20 mouse cellular contexts compared by ENCODE assay signal in the genomic region with DNA sequence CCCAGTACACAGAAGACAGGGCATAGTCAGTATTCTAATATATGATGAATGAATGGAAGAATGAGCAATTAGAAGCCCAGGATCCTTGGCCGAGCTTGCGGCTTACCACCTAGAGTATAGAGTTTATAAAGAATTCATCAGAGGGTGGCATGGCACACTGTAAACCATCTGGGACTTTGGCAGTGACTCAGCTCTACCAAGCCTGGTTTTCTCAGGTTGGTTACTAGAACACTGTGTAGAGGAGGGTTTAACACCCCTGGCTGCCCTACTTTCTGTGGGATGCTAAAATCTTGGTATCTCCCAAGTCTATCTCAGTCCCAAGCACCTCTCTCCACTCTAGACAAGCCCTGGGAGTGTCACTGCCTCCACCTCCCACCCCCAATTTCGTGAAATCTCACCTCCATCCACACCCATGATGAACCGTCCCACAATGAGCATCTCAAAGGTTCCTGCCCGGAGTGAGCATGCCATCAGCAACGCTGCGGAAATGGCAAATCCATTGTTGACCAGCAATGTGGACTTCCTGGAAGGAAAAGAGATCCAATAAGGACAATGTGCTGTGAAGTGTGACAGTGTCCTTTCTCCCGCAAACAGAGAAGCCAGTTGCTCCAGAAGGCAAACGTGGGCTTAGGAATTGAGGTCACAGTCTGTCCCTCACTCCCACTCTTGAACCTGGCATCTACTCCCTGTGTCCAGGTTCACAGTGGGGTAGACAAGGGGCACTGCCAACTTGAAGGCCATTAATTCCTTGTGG.
DNase-seq lines count a peak whose midpoint lies in the region; ATAC-seq and TF ChIP-seq lines count a peak whose summit lies in the region.
"Had no signal": no experiment of that assay in that cellular context is flagged by ENCODE, and none has a peak within 500 bp of the region (broad histone marks: within the 10 kb centered on the region; RNA-seq: fewer than 3 reads in every experiment).

No protein-coding gene starts in this region.

- TF ChIP-seq CTCF in forebrain, postnatal 0 days (IDR thresholded peaks at IDR 0.05; ENCODE audit: low read depth), result no peak

- no peaks in the 10 kb centered on the region for H3K27me3 ChIP-seq in forebrain, embryonic 13.5 days
- no peaks in the 10 kb centered on the region for H3K27me3 ChIP-seq in forebrain, postnatal 0 days (ENCODE audit: insufficient read depth, low read length)
- no peaks in the 10 kb centered on the region for H3K27me3 ChIP-seq in forebrain, embryonic 15.5 days
- H3K27me3 ChIP-seq: hindbrain, embryonic 13.5 days; limb, embryonic 15.5 days; liver, embryonic 15.5 days; midbrain, embryonic 12.5 days; neural tube, embryonic 13.5 days had no signal

- no peaks in the 10 kb centered on the region; the same call in 1 of the 2 replicates for H3K4me1 ChIP-seq in forebrain, embryonic 13.5 days
- H3K4me1 ChIP-seq in forebrain, postnatal 0 days (ENCODE audit: insufficient read depth), result no peaks in the 10 kb centered on the region
- H3K4me1 ChIP-seq in forebrain, embryonic 15.5 days, result no peaks in the 10 kb centered on the region
- H3K4me1 ChIP-seq: hindbrain, embryonic 13.5 days; liver, embryonic 15.5 days; midbrain, embryonic 12.5 days had no signal

- H3K9me3 ChIP-seq in forebrain, embryonic 13.5 days (replicated peaks), result no peaks in the 10 kb centered on the region
- no peaks in the 10 kb centered on the region for H3K9me3 ChIP-seq in forebrain, postnatal 0 days (ENCODE audit: low read length)
- H3K9me3 ChIP-seq in forebrain, embryonic 15.5 days, result no peaks in the 10 kb centered on the region
- H3K9me3 ChIP-seq: limb, embryonic 15.5 days; midbrain, embryonic 12.5 days; neural tube, embryonic 13.5 days had no signal

- 87% methylated on average over 9 of the region's 9 CpGs for whole genome bisulfite sequencing in forebrain, embryonic 13.5 days
- WGBS in forebrain, postnatal 0 days, result 84% methylated on average over 9 of the region's 9 CpGs
- WGBS in forebrain, embryonic 15.5 days, result 81% methylated on average over 9 of the region's 9 CpGs

- no peak for DNase-seq in forebrain, postnatal 0 days
- peak; percentile 77 for DNase-seq in right cerebral cortex, adult 18-20 months
- DNase-seq in right cerebral cortex, postnatal 14 days, result no peak
- peak; percentile 61 to 66 for DNase-seq in cerebellum, postnatal 14 days
- peak; percentile 26 to 50 for DNase-seq in right cerebral cortex, postnatal 36 days (ENCODE audit: low spot score in 2 of 2)
- no peak for DNase-seq in natural killer cell, adult 2 months (ENCODE audit: low spot score in 2 of 2)
- DNase-seq: adrenal gland, postnatal 36 days; embryo, embryonic 11 days; heart, postnatal 10 days; kidney, adult 9 months; layer of hippocampus, adult 9-11 months; thymus, postnatal 14 days had no signal

- no peak overlapping the region for H3K4me2 ChIP-seq in forebrain, embryonic 13.5 days
- H3K4me2 ChIP-seq in forebrain, postnatal 0 days (ENCODE audit: low read depth), result no peak overlapping the region
- no peak overlapping the region for H3K4me2 ChIP-seq in forebrain, embryonic 15.5 days (replicated peaks)
- H3K4me2 ChIP-seq: heart, embryonic 11.5 days; hindbrain, embryonic 13.5 days; limb, embryonic 15.5 days; liver, embryonic 15.5 days; midbrain, embryonic 12.5 days; neural tube, embryonic 13.5 days had no signal

- no peak overlapping the region for H3K9ac ChIP-seq in forebrain, embryonic 13.5 days
- H3K9ac ChIP-seq in forebrain, postnatal 0 days, result no peak overlapping the region
- no peak overlapping the region for H3K9ac ChIP-seq in forebrain, embryonic 15.5 days (replicated peaks)
- H3K9ac ChIP-seq: hindbrain, embryonic 13.5 days; limb, embryonic 15.5 days; liver, embryonic 15.5 days; midbrain, embryonic 12.5 days; neural tube, embryonic 13.5 days had no signal

- H3K36me3 ChIP-seq in forebrain, embryonic 13.5 days (ENCODE audit: poor library complexity, severe bottlenecking), result no peaks in the 10 kb centered on the region
- H3K36me3 ChIP-seq in forebrain, postnatal 0 days (ENCODE audit: insufficient read depth), result no peaks in the 10 kb centered on the region
- H3K36me3 ChIP-seq in forebrain, embryonic 15.5 days, result no peaks in the 10 kb centered on the region
- H3K36me3 ChIP-seq: hindbrain, embryonic 13.5 days; limb, embryonic 15.5 days; midbrain, embryonic 12.5 days; neural tube, embryonic 13.5 days had no signal

- ATAC-seq in forebrain, embryonic 13.5 days, result 0 out of 2 replicates have a peak, but pooled peaks have one; percentile 21
- ATAC-seq in forebrain, postnatal 0 days, result no peak
- ATAC-seq in forebrain, embryonic 15.5 days (replicated peaks), result no peak

- no peak overlapping the region for H3K27ac ChIP-seq in forebrain, embryonic 13.5 days
- H3K27ac ChIP-seq in forebrain, postnatal 0 days (ENCODE audit: low read depth, low read length), result no peak overlapping the region
- no peak overlapping the region for H3K27ac ChIP-seq in forebrain, embryonic 15.5 days (replicated peaks)
- H3K27ac ChIP-seq: hindbrain, embryonic 13.5 days; limb, embryonic 15.5 days; liver, embryonic 15.5 days; midbrain, embryonic 12.5 days; neural tube, embryonic 13.5 days had no signal

- no peak overlapping the region for H3K4me3 ChIP-seq in forebrain, embryonic 13.5 days
- no peak overlapping the region for H3K4me3 ChIP-seq in forebrain, postnatal 0 days (ENCODE audit: low read depth, low read length)
- no peak overlapping the region for H3K4me3 ChIP-seq in forebrain, embryonic 15.5 days
- H3K4me3 ChIP-seq: hindbrain, embryonic 13.5 days; limb, embryonic 15.5 days; liver, embryonic 15.5 days; midbrain, embryonic 12.5 days; neural tube, embryonic 13.5 days had no signal

Comparison
In these comparisons a context has a peak if more than half of its experiments do, and no peak if none do; other contexts are left out.
1. DNase-seq: peak in right cerebral cortex, adult 18-20 months (single experiment), cerebellum, postnatal 14 days (2 of 2) and right cerebral cortex, postnatal 36 days (2 of 2); none in forebrain, postnatal 0 days (single experiment), right cerebral cortex, postnatal 14 days (single experiment) and natural killer cell, adult 2 months (0 of 2).